In the genomic region with DNA sequence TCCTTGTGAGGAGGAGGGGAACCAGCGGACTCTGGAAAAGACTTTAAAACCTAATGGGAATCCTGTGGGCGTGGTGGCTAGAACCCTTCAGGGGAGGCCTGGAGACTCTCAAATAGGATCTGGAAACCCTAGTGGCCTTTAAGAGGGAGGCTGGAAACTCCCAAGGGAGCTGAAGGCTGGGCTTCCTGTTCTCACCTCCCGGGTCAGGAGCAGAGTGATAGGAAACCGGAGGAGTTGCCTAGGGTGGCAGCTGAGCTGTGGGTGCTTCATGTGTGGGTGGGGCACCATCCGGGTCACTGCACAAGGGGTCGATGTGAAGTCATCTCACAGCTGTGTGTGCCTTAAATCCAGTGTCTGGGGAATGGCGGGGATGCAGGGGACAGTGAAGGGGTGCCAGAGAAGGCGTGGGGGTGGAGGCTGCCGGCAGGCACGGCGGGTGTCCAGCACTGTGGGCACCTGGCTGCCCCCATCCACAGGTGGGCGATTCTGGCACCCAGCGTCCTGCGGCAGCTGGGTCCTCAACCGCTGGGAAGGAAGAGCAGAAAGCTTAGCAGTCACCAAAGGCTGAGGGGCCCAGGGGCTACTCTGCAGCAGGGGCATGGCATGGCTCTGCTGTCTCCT, we compare ENCODE assay signal across 8 mouse cellular contexts. TPM values are rescaled to one million over a fixed set of nuclear protein-coding genes. Genes with fewer than 3 reads are reported as not detected.
DNase-seq lines count a peak whose midpoint lies in the region; ATAC-seq and TF ChIP-seq lines count a peak whose summit lies in the region.

No protein-coding gene starts in this region.

- H3K36me3 ChIP-seq in hindbrain, embryonic 10.5 days = peaks cover 18% of the 10 kb centered on the region
- peaks cover 13% of the 10 kb centered on the region; the same call in 1 of the 2 replicates for H3K36me3 ChIP-seq in hindbrain, embryonic 14.5 days (replicated peaks; ENCODE audit: control insufficient read depth, insufficient read depth)
- 0 out of 2 replicates have a peak, but pooled peaks cover 2% of the 10 kb centered on the region for H3K36me3 ChIP-seq in intestine, embryonic 16.5 days (ENCODE audit: control insufficient read depth, insufficient read depth, low read length)
- peaks cover 3% of the 10 kb centered on the region; the same call in 1 of the 2 replicates for H3K36me3 ChIP-seq in liver, postnatal 0 days (replicated peaks; ENCODE audit: insufficient read depth, low read length)
- H3K36me3 ChIP-seq in midbrain, embryonic 11.5 days (ENCODE audit: control insufficient read depth, insufficient read depth, low read length) = no peaks in the 10 kb centered on the region

- H3K27me3 ChIP-seq in hindbrain, embryonic 10.5 days (ENCODE audit: insufficient read depth, poor library complexity, severe bottlenecking) = no peaks in the 10 kb centered on the region
- no peaks in the 10 kb centered on the region for H3K27me3 ChIP-seq in hindbrain, embryonic 14.5 days (ENCODE audit: control insufficient read depth, insufficient read depth, low read length)
- H3K27me3 ChIP-seq in intestine, embryonic 16.5 days (replicated peaks; ENCODE audit: control insufficient read depth, insufficient read depth, low read length) = no peaks in the 10 kb centered on the region
- H3K27me3 ChIP-seq in liver, postnatal 0 days (ENCODE audit: insufficient read depth, low read length) = no peaks in the 10 kb centered on the region
- H3K27me3 ChIP-seq in midbrain, embryonic 11.5 days (ENCODE audit: control insufficient read depth, insufficient read depth, low read length) = no peaks in the 10 kb centered on the region

- H3K27ac ChIP-seq in hindbrain, embryonic 10.5 days = peak overlapping the region; percentile 78
- H3K27ac ChIP-seq in hindbrain, embryonic 14.5 days = no peak overlapping the region
- H3K27ac ChIP-seq in intestine, embryonic 16.5 days (ENCODE audit: low read length) = peak overlapping the region; percentile 41; the same call in 1 of the 2 replicates
- H3K27ac ChIP-seq in liver, postnatal 0 days (ENCODE audit: low read depth) = peak overlapping the region; percentile 61; the same call in 1 of the 2 replicates
- no peak overlapping the region for H3K27ac ChIP-seq in midbrain, embryonic 11.5 days (ENCODE audit: low read depth, low read length)

- H3K4me2 ChIP-seq in hindbrain, embryonic 14.5 days (replicated peaks) = no peak overlapping the region
- no peak overlapping the region for H3K4me2 ChIP-seq in intestine, embryonic 16.5 days (ENCODE audit: low read depth, low read length)
- H3K4me2 ChIP-seq in liver, postnatal 0 days (ENCODE audit: low read depth, low read length) = no peak overlapping the region
- H3K4me2 ChIP-seq in midbrain, embryonic 11.5 days = no peak overlapping the region

- ATAC-seq in hindbrain, embryonic 14.5 days (ENCODE audit: low FRiP score) = no peak
- ATAC-seq in intestine, embryonic 16.5 days = no peak
- ATAC-seq in liver, postnatal 0 days = 0 out of 2 replicates have a peak, but pooled peaks have one; percentile 10
- ATAC-seq in midbrain, embryonic 11.5 days (ENCODE audit: low FRiP score) = no peak

- no peak for TF ChIP-seq CTCF in liver, postnatal 0 days (IDR thresholded peaks at IDR 0.05; ENCODE audit: low read depth)

- WGBS in hindbrain, embryonic 10.5 days = 32% methylated on average over 15 of the region's 15 CpGs
- 27% methylated on average over 15 of the region's 15 CpGs for WGBS in hindbrain, embryonic 14.5 days
- 19% methylated on average over 15 of the region's 15 CpGs for WGBS in intestine, embryonic 16.5 days
- WGBS in liver, postnatal 0 days (ENCODE audit: insufficient replicate concordance) = 39% methylated on average over 15 of the region's 15 CpGs
- WGBS in midbrain, embryonic 11.5 days = 26% methylated on average over 15 of the region's 15 CpGs

- H3K9me3 ChIP-seq in hindbrain, embryonic 10.5 days = no peaks in the 10 kb centered on the region
- no peaks in the 10 kb centered on the region for H3K9me3 ChIP-seq in hindbrain, embryonic 14.5 days (ENCODE audit: control insufficient read depth, low read length)
- H3K9me3 ChIP-seq in intestine, embryonic 16.5 days (ENCODE audit: control insufficient read depth, low read length) = no peaks in the 10 kb centered on the region
- H3K9me3 ChIP-seq in liver, postnatal 0 days (ENCODE audit: low read length) = no peaks in the 10 kb centered on the region
- no peaks in the 10 kb centered on the region for H3K9me3 ChIP-seq in midbrain, embryonic 11.5 days (ENCODE audit: control insufficient read depth, low read length)

- H3K4me3 ChIP-seq in hindbrain, embryonic 10.5 days = peak overlapping the region; percentile 4; the same call in 1 of the 2 replicates
- no peak overlapping the region for H3K4me3 ChIP-seq in hindbrain, embryonic 14.5 days (replicated peaks; ENCODE audit: low read length)
- no peak overlapping the region for H3K4me3 ChIP-seq in intestine, embryonic 16.5 days (ENCODE audit: low read length)
- no peak overlapping the region for H3K4me3 ChIP-seq in liver, postnatal 0 days (ENCODE audit: low read depth, low read length)
- H3K4me3 ChIP-seq in midbrain, embryonic 11.5 days (ENCODE audit: low read depth, low read length) = no peak overlapping the region

- no peak overlapping the region for H3K9ac ChIP-seq in hindbrain, embryonic 14.5 days
- peak overlapping the region; percentile 38; the same call in 1 of the 2 replicates for H3K9ac ChIP-seq in intestine, embryonic 16.5 days (ENCODE audit: low read depth, low read length)
- H3K9ac ChIP-seq in liver, postnatal 0 days (replicated peaks) = no peak overlapping the region
- no peak overlapping the region for H3K9ac ChIP-seq in midbrain, embryonic 11.5 days (ENCODE audit: low read length)

- TF ChIP-seq EP300 in liver, postnatal 0 days (IDR thresholded peaks at IDR 0.05; ENCODE audit: low read depth) = no peak

- peaks cover 39% of the 10 kb centered on the region for H3K4me1 ChIP-seq in hindbrain, embryonic 10.5 days (replicated peaks)
- H3K4me1 ChIP-seq in hindbrain, embryonic 14.5 days (replicated peaks; ENCODE audit: control insufficient read depth, insufficient read depth, low read length) = no peaks in the 10 kb centered on the region
- peaks cover 27% of the 10 kb centered on the region for H3K4me1 ChIP-seq in intestine, embryonic 16.5 days (ENCODE audit: control insufficient read depth, insufficient read depth, low read length)
- peaks cover 4% of the 10 kb centered on the region; the same call in 1 of the 2 replicates for H3K4me1 ChIP-seq in liver, postnatal 0 days (ENCODE audit: insufficient read depth)
- H3K4me1 ChIP-seq in midbrain, embryonic 11.5 days (ENCODE audit: control insufficient read depth, insufficient read depth, low read length) = peaks cover 8% of the 10 kb centered on the region

- no peak for DNase-seq in hindbrain, embryonic 10.5 days (ENCODE audit: low spot score)
- DNase-seq in hindbrain, embryonic 14.5 days (ENCODE audit: low spot score) = no peak
- DNase-seq in embryo, embryonic 11 days = peak; percentile 44
- DNase-seq in liver, postnatal 0 days = no peak
- no peak for DNase-seq in thymus, postnatal 0 days (ENCODE audit: low spot score)
- no peak for DNase-seq in midbrain, embryonic 11.5 days (ENCODE audit: low spot score, missing footprints)
- DNase-seq in thymus, adult 18-20 months = no peak

RNA-seq across cellular contexts. Expression of a gene that starts 10.1 kb away (rescaled TPM):
- polyA plus RNA-seq in hindbrain, embryonic 10.5 days (2016; fragmentation: Nextera tagmentation; extraction: Ambion mirVana) = 18.2 and 22.5 TPM in 2 replicates
- polyA plus RNA-seq in hindbrain, embryonic 14.5 days (2014; fragmentation: Nextera tagmentation; extraction: Ambion mirVana) = 4.7 and 7.3 TPM in 2 replicates
- polyA plus RNA-seq in intestine, embryonic 16.5 days (2015; fragmentation: Nextera tagmentation; extraction: Ambion mirVana) = 14.0 and 14.9 TPM in 2 replicates
- polyA plus RNA-seq in liver, postnatal 0 days (2015; fragmentation: Nextera tagmentation; extraction: Ambion mirVana) = 4.5 and 4.9 TPM in 2 replicates
- 17.8 TPM in 2 replicates for polyA plus RNA-seq in thymus, postnatal 0 days (2015; fragmentation: Nextera tagmentation; extraction: Ambion mirVana)
- 4.0 and 4.6 TPM in 2 replicates for polyA plus RNA-seq in midbrain, embryonic 11.5 days (2014; fragmentation: Nextera tagmentation; extraction: Ambion mirVana)

RNA-seq across cellular contexts. Expression of a gene that starts 12.2 kb away (rescaled TPM):
- polyA plus RNA-seq in hindbrain, embryonic 10.5 days (2016; fragmentation: Nextera tagmentation; extraction: Ambion mirVana) = 3.3 and 6.8 TPM in 2 replicates
- polyA plus RNA-seq in hindbrain, embryonic 14.5 days (2014; fragmentation: Nextera tagmentation; extraction: Ambion mirVana) = 8.5 and 10.6 TPM in 2 replicates
- 0.20 and 0.43 TPM in 2 replicates for polyA plus RNA-seq in intestine, embryonic 16.5 days (2015; fragmentation: Nextera tagmentation; extraction: Ambion mirVana)
- 0.14 and 0.27 TPM in 2 replicates for polyA plus RNA-seq in liver, postnatal 0 days (2015; fragmentation: Nextera tagmentation; extraction: Ambion mirVana)
- 0.68 and 1.4 TPM in 2 replicates for polyA plus RNA-seq in thymus, postnatal 0 days (2015; fragmentation: Nextera tagmentation; extraction: Ambion mirVana)
- 4.0 and 4.7 TPM in 2 replicates for polyA plus RNA-seq in midbrain, embryonic 11.5 days (2014; fragmentation: Nextera tagmentation; extraction: Ambion mirVana)

RNA-seq across cellular contexts. Expression of a gene that starts 13.6 kb away (rescaled TPM):
- 50.2 and 52.7 TPM in 2 replicates for polyA plus RNA-seq in hindbrain, embryonic 10.5 days (2016; fragmentation: Nextera tagmentation; extraction: Ambion mirVana)
- 9.2 and 10.5 TPM in 2 replicates for polyA plus RNA-seq in hindbrain, embryonic 14.5 days (2014; fragmentation: Nextera tagmentation; extraction: Ambion mirVana)
- polyA plus RNA-seq in intestine, embryonic 16.5 days (2015; fragmentation: Nextera tagmentation; extraction: Ambion mirVana) = 70.9 and 80.9 TPM in 2 replicates
- 29.1 and 31.1 TPM in 2 replicates for polyA plus RNA-seq in liver, postnatal 0 days (2015; fragmentation: Nextera tagmentation; extraction: Ambion mirVana)
- polyA plus RNA-seq in thymus, postnatal 0 days (2015; fragmentation: Nextera tagmentation; extraction: Ambion mirVana) = 27.5 and 31.6 TPM in 2 replicates
- polyA plus RNA-seq in midbrain, embryonic 11.5 days (2014; fragmentation: Nextera tagmentation; extraction: Ambion mirVana) = 33.7 and 34.1 TPM in 2 replicates

RNA-seq across cellular contexts. Expression of a gene that starts 27.5 kb away (rescaled TPM):
- 0.51 and 0.60 TPM in 2 replicates for polyA plus RNA-seq in hindbrain, embryonic 10.5 days (2016; fragmentation: Nextera tagmentation; extraction: Ambion mirVana)
- 0.22 and 0.92 TPM in 2 replicates for polyA plus RNA-seq in hindbrain, embryonic 14.5 days (2014; fragmentation: Nextera tagmentation; extraction: Ambion mirVana)
- 0.26 and 0.28 TPM in 2 replicates for polyA plus RNA-seq in intestine, embryonic 16.5 days (2015; fragmentation: Nextera tagmentation; extraction: Ambion mirVana)
- polyA plus RNA-seq in liver, postnatal 0 days (2015; fragmentation: Nextera tagmentation; extraction: Ambion mirVana) = 0.20 TPM in 1 of 2 replicates, not detected in the other
- 0.08 and 0.15 TPM in 2 replicates for polyA plus RNA-seq in thymus, postnatal 0 days (2015; fragmentation: Nextera tagmentation; extraction: Ambion mirVana)
- polyA plus RNA-seq in midbrain, embryonic 11.5 days (2014; fragmentation: Nextera tagmentation; extraction: Ambion mirVana) = 0.40 and 0.72 TPM in 2 replicates

RNA-seq across cellular contexts. Expression of a gene that starts 29.0 kb away (rescaled TPM):
- polyA plus RNA-seq in hindbrain, embryonic 10.5 days (2016; fragmentation: Nextera tagmentation; extraction: Ambion mirVana) = 147 and 169 TPM in 2 replicates
- 218 and 236 TPM in 2 replicates for polyA plus RNA-seq in hindbrain, embryonic 14.5 days (2014; fragmentation: Nextera tagmentation; extraction: Ambion mirVana)
- 88.1 and 91.7 TPM in 2 replicates for polyA plus RNA-seq in intestine, embryonic 16.5 days (2015; fragmentation: Nextera tagmentation; extraction: Ambion mirVana)
- polyA plus RNA-seq in liver, postnatal 0 days (2015; fragmentation: Nextera tagmentation; extraction: Ambion mirVana) = 30.3 and 31.0 TPM in 2 replicates
- 154 and 157 TPM in 2 replicates for polyA plus RNA-seq in thymus, postnatal 0 days (2015; fragmentation: Nextera tagmentation; extraction: Ambion mirVana)
- 128 and 129 TPM in 2 replicates for polyA plus RNA-seq in midbrain, embryonic 11.5 days (2014; fragmentation: Nextera tagmentation; extraction: Ambion mirVana)

Comparison
In these comparisons a context has a peak if more than half of its experiments do, and no peak if none do; other contexts are left out.
1. H3K27ac ChIP-seq: peak in hindbrain, embryonic 10.5 days (single experiment), intestine, embryonic 16.5 days (single experiment) and liver, postnatal 0 days (single experiment); none in hindbrain, embryonic 14.5 days (single experiment) and midbrain, embryonic 11.5 days (single experiment).